Mouse (Mus musculus) heart, embryonic 11.5 days (tissue): ENCODE data around the gene Omp. TPM values are rescaled to one million over a fixed set of nuclear protein-coding genes. Genes with fewer than 3 reads are reported as not detected.

Experiments used
- ATAC-seq: fragments of 200-750 bp; cut with Nextera tagmentation; replicated peaks from 2 replicates; pipeline ENCODE4 v1.8.0; 2017; ENCODE audit warnings: moderate library complexity; ENCODE audit not compliant: insufficient number of reproducible peaks, low FRiP score, low TSS enrichment
- H3K27ac ChIP-seq: fragments of 300-500 bp; sonication (generic); 2 replicates; pipeline ENCODE4 v1.5.1; 2014; ENCODE audit warnings: mild to moderate bottlenecking, low read depth, low read length
- H3K27me3 ChIP-seq: fragments of 300-500 bp; sonication (generic); 2 replicates; pipeline ENCODE4 v1.6.1; 2014; ENCODE audit warnings: mild to moderate bottlenecking, low read length, mixed read lengths; ENCODE audit not compliant: control insufficient read depth, insufficient read depth
- H3K36me3 ChIP-seq: fragments of 300-500 bp; sonication (generic); 2 replicates; pipeline ENCODE4 v1.6.1; 2014; ENCODE audit warnings: mild to moderate bottlenecking, low read length, moderate library complexity, mixed read lengths; ENCODE audit not compliant: control insufficient read depth, insufficient read depth
- H3K4me1 ChIP-seq: fragments of 300-500 bp; sonication (generic); 2 replicates; pipeline ENCODE4 v1.6.1; 2014; ENCODE audit warnings: low read length; ENCODE audit not compliant: control insufficient read depth, insufficient read depth
- H3K4me2 ChIP-seq: fragments of 300-500 bp; sonication (generic); 2 replicates; pipeline ENCODE4 v1.6.1; 2014; ENCODE audit warnings: mild to moderate bottlenecking, moderate library complexity
- H3K4me3 ChIP-seq: fragments of 300-500 bp; sonication (generic); 2 replicates; pipeline ENCODE4 v1.5.1; 2014; ENCODE audit warnings: low read depth, low read length
- H3K9ac ChIP-seq: fragments of 300-500 bp; sonication (generic); 2 replicates; pipeline ENCODE4 v1.6.1; 2014; ENCODE audit warnings: mild to moderate bottlenecking, low read depth, low read length, moderate library complexity
- H3K9me3 ChIP-seq: fragments of 300-500 bp; sonication (generic); replicated peaks from 2 replicates; pipeline ENCODE4 v1.6.1; 2016; ENCODE audit warnings: low read length; ENCODE audit not compliant: control insufficient read depth
- WGBS: fragments of 180-500 bp; shearing (Covaris S2); extraction: QIAGEN DNeasy Blood & Tissue Kit; methylation state at CpG from one replicate; pipeline ENCODE4 v1.1.7; 2014; ENCODE audit not compliant: insufficient replicate concordance; 5-methylcytosine and 5-hydroxymethylcytosine counted together
- polyA plus RNA-seq: library from polyadenylated mRNA; unstranded; fragments of >200 nt; fragmentation: Nextera tagmentation; extraction: Ambion mirVana; gene quantifications from 2 replicates; pipeline ENCODE4 v1.2.1, GENCODE M21; 2014

Omp gene
- polyA plus RNA-seq, 1 experiment from 2014 or later: 0.47 TPM

DNA sequence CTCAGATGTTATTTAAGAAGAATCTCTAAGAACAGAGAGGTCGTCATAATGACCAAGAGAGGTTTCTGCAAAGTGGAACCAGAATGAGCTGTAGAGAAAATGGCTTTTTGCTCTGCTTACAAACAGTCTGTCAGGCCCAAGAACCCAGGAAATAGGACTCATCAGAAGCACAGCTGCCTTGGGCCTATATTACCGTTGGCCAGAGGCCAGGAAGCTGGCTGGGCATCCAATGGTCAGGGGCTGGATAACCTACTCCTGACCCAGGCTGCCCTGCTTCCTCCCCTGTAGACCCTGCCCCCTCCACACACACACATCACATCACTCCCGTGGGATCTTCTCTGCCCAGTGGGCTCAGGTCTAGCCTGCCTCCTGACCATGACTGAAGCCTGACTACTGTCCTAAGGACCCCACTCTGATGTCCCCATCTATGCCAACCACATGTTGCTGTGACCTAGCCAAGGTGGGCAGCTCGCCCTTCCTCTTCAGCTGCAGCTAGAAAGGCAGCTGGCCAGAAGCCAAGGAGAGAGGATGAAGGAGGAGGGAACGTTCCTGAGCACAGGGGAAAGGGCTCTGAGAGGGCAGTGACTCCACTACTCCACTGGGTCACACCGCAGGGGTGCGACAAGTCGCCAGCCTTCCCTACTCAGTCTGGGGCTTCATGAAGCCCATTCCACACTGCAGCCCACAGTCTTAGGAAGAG is 14.9 kb upstream of the Omp start:
- no peak for ATAC-seq
- Histone ChIP-seq H3K9ac (0 out of 2 replicates have a peak overlapping the region, but pooled peaks have one; percentile 28), H3K4me1 (peaks cover 70% of the 10 kb centered on the region), H3K4me2 (no peak overlapping the region), H3K27ac (0 out of 2 replicates have a peak overlapping the region, but pooled peaks have one; percentile 50), H3K4me3 (no peak overlapping the region), H3K27me3 (no peaks in the 10 kb centered on the region), H3K36me3 (no peaks in the 10 kb centered on the region), H3K9me3 (no peaks in the 10 kb centered on the region)
- 30% methylated on average over 8 of the region's 8 CpGs for WGBS

DNA sequence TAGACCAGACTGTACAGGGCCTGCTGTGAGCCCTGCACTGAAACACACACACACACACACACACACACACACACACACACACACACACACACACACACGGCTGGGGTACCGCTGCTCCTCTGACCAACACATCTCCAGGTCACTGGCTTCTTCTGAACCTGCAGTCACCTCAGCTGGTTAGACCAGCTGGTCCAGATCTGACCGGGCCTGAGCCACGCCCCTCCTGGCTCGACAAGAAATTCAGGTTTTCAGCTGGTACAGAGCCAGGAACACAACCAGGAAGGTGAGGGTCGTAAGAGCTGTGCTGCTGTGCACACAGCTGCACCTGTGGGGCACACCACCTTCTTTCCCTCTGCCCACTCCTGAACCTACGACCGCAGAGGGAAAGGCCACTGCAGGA is 13.2 kb upstream of the Omp start:
- WGBS: 40% methylated on average over 8 of the region's 8 CpGs
- H3K4me1 ChIP-seq: peaks cover 62% of the 10 kb centered on the region
- no peaks in the 10 kb centered on the region for H3K27me3 ChIP-seq

DNA sequence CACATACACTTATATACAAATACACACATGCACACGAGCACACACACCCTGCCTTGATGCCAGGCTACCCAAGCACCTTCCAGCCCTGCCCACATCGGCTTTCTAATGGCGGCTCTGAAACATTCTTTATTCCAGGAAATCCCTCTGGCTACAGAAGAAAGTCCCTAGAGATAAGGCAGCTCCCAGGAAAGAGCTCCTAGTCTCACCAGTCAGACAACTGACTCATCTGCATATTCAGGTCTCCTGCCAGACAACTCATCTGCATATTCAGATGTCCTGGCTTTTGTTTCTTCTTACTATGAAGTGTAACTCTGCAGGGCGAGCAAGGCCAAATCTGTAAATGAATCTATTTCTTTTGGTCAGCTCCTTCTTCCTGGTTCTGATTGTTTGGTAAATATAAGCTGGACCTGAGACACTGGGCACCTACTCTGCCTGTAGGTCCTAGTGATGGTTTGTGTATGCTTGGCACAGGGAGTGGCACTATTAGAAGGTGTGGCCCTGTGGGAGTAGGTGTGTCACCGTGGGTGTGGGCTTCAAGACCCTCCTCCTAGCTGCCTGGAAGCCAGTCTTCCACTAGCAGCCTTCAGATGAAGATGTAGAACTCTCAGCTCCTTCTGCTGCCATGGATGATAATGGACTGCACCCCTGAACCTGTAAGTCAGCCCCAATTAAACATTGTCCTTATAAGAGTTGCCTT is 12.5 kb upstream of the Omp start:
- H3K4me3 ChIP-seq: no peak overlapping the region
- no peak overlapping the region for H3K27ac ChIP-seq

More for the DNA sequence above, 13.2 kb upstream of the Omp start:
- Histone ChIP-seq H3K9me3 (no peaks in the 10 kb centered on the region), H3K36me3 (no peaks in the 10 kb centered on the region), H3K4me2 (no peak overlapping the region), H3K4me3 (no peak overlapping the region), H3K9ac (no peak overlapping the region), H3K27ac (no peak overlapping the region)
- no peak for ATAC-seq

DNA sequence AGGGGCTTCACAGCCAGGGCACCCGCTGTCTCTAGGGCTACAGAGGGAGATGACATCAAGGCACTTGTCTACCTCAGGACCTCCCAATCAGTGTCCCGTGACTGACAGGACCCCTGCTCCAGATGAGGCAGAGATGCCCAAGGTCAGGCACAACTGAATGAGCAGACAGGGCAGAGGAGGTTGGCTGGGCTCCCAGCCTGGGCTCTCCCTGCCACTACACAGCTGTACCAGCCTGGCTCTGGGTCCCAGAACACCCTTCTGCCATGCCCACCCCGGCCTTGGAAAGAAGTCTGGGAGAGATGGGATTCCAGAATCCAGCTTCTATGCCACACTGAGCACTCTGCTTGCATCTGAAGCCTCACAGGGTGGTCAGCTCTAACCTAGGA is 11.0 kb upstream of the Omp start:
- H3K9ac ChIP-seq: no peak overlapping the region
- peak overlapping the region; percentile 37 for H3K27ac ChIP-seq
- H3K27me3 ChIP-seq: no peaks in the 10 kb centered on the region
- no peaks in the 10 kb centered on the region for H3K9me3 ChIP-seq
- H3K36me3 ChIP-seq: no peaks in the 10 kb centered on the region
- H3K4me3 ChIP-seq: no peak overlapping the region
- peak; percentile 25; the same call in 1 of the 2 replicates for ATAC-seq
- peaks cover 53% of the 10 kb centered on the region for H3K4me1 ChIP-seq
- WGBS: 20% methylated on average over 3 of the region's 3 CpGs
- H3K4me2 ChIP-seq: no peak overlapping the region

More for the DNA sequence above, 12.5 kb upstream of the Omp start:
- Histone ChIP-seq H3K9ac (no peak overlapping the region), H3K9me3 (no peaks in the 10 kb centered on the region), H3K27me3 (no peaks in the 10 kb centered on the region), H3K4me2 (no peak overlapping the region), H3K4me1 (peaks cover 57% of the 10 kb centered on the region), H3K36me3 (no peaks in the 10 kb centered on the region)
- WGBS: 41% methylated on average over 5 of the region's 5 CpGs
- no peak for ATAC-seq

DNA sequence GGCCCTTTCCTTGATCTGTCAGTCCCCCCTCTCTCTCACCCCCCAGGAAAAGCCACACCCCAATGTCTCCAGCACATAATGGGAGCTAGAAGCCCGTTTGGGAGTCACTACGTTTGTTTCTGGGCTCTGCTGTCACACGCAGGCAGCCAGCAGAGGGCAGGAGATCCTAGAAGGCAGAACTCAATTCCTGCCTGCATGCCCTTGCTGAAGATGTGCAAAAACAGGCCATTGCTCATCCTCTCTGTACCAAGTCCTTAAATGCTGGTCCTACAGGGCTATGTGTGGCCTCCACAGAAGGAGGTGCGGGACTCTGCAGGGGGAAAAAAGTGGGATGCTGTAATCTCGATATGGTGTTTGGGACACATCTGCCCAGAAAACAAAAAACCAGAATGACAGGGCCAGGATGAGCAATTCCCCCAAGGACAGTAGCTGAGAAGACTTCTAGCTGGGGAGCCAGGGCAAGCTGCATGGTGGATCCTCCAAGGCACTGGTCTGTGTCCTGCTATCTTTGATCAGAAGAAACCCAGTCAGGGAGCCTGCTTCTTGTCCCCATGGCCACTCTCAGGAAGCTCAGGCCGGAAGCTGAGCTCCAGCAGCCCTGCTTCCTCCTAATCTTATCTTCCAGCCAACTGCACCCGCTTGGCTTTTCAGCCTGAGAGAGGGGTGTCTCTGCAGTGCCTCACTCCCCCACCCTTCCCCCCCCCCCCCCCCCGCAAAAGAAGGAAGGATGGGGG is 10.4 kb upstream of the Omp start:
- Histone ChIP-seq H3K36me3 (no peaks in the 10 kb centered on the region), H3K9me3 (no peaks in the 10 kb centered on the region), H3K4me2 (0 out of 2 replicates have a peak overlapping the region, but pooled peaks have one; percentile 6), H3K9ac (no peak overlapping the region), H3K4me3 (no peak overlapping the region), H3K27ac (peak overlapping the region; percentile 38), H3K27me3 (no peaks in the 10 kb centered on the region), H3K4me1 (peaks cover 48% of the 10 kb centered on the region)
- peak; percentile 64 for ATAC-seq
- 10% methylated on average over 7 of the region's 8 CpGs for WGBS

DNA sequence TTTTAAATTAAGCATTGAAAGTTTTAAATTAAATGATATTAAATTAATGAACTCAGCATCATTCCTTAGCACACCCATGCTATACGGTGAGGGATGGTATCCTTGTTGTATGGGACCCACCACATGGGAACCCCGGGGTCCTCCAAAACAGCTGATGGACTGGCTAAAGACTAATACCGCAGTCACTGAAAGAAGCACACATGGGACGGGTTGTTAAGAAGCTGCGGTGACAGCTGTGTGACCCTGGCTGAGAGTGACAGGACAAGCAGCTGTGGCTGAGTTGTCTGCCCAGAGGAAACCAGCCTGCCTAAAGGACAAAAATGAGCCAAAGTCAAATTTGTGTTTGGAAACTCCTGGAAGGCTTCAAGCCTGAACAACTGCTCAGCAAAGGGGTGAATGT is 8.6 kb upstream of the Omp start:
- no peak for ATAC-seq
- H3K27me3 ChIP-seq: no peaks in the 10 kb centered on the region
- H3K9me3 ChIP-seq: no peaks in the 10 kb centered on the region
- WGBS: 57% methylated on average over 5 of the region's 5 CpGs
- no peak overlapping the region for H3K27ac ChIP-seq
- H3K4me3 ChIP-seq: no peak overlapping the region
- H3K4me1 ChIP-seq: peaks cover 48% of the 10 kb centered on the region
- no peak overlapping the region for H3K4me2 ChIP-seq
- no peak overlapping the region for H3K9ac ChIP-seq
- H3K36me3 ChIP-seq: no peaks in the 10 kb centered on the region

DNA sequence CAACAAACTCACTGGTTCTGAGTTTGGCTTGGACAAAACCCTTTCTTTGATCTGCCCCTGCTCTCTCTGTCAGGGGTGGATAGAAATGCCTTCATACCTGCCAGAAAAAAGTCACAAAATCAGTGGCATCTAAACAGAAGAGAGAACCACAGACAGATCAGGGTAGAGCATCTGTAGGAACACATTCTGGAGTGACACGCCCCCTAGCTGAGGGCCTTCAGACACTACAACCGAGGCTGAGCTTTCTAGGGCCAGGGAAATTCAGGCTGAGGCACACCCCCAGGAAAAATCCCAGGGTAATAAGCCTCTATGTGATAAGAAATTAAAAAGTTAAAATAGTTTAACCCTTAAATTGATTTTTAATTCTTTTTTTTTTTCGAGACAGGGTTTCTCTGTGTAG is 8.0 kb upstream of the Omp start:
- no peak overlapping the region for H3K4me2 ChIP-seq
- 47% methylated on average over 3 of the region's 3 CpGs for WGBS
- H3K27ac ChIP-seq: no peak overlapping the region
- H3K4me3 ChIP-seq: no peak overlapping the region
- no peak for ATAC-seq
- peaks cover 43% of the 10 kb centered on the region for H3K4me1 ChIP-seq
- no peaks in the 10 kb centered on the region for H3K36me3 ChIP-seq
- H3K27me3 ChIP-seq: no peaks in the 10 kb centered on the region
- H3K9ac ChIP-seq: no peak overlapping the region
- no peaks in the 10 kb centered on the region for H3K9me3 ChIP-seq

DNA sequence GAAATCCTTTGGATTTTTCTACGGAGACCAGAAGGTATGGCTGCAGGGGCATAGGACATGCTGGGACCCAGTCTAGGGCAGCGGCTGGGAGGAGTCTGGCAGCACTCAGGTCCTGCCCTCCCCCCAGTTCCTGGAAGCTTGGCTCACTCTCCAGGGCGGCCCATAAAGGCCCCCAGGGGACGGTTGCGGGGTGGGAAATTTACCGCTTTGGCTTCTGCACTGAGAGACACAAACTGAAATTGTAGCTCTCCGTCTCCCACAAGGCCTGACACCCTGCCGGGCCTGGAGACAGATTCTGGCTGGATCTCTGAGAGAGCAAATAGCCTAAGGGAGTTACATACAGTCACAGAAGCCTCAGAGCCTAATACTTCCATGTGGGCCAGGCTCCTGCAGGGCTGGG is 7.1 kb upstream of the Omp start:
- no peak overlapping the region for H3K4me2 ChIP-seq
- H3K4me3 ChIP-seq: no peak overlapping the region
- no peak overlapping the region for H3K9ac ChIP-seq
- H3K4me1 ChIP-seq: peaks cover 40% of the 10 kb centered on the region
- 58% methylated on average over 8 of the region's 8 CpGs for WGBS
- H3K36me3 ChIP-seq: no peaks in the 10 kb centered on the region
- H3K9me3 ChIP-seq: no peaks in the 10 kb centered on the region
- H3K27ac ChIP-seq: no peak overlapping the region
- no peak for ATAC-seq
- H3K27me3 ChIP-seq: no peaks in the 10 kb centered on the region
